Mouse (Mus musculus): ENCODE measurements around the gene Itprip. TPM values are rescaled to one million over a fixed set of nuclear protein-coding genes. Genes with fewer than 3 reads are reported as not detected.

Itprip gene
- polyA plus RNA-seq, 1 experiment from 2014 or later: 5.4 TPM

- Histone ChIP-seq H3K27ac (peak overlapping the region; percentile 81), H3K4me1 (replicated peaks; ENCODE audit: control insufficient read depth, insufficient read depth, low read length) (peaks cover 21% of the 10 kb centered on the region; the same call in 1 of the 2 replicates), H3K4me2 (replicated peaks) (peak overlapping the region; percentile 85), H3K4me3 (replicated peaks; ENCODE audit: low read length) (peak overlapping the region; percentile 66), H3K27me3 (ENCODE audit: control insufficient read depth, insufficient read depth, low read length) (no peaks in the 10 kb centered on the region), H3K36me3 (replicated peaks; ENCODE audit: control insufficient read depth, insufficient read depth) (no peaks in the 10 kb centered on the region), H3K9ac (peak overlapping the region; percentile 76), H3K9me3 (ENCODE audit: control insufficient read depth, low read length) (no peaks in the 10 kb centered on the region)
- no peak for DNase-seq (ENCODE audit: low spot score)
- peak; percentile 36; the same call in 1 of the 2 replicates for ATAC-seq (ENCODE audit: low FRiP score)
- under 1% methylated on average over 29 of the region's 29 CpGs for WGBS
Measured at GRCm38 (mm10) chr19:47918455-47919101, 521 bp downstream of the Itprip start.

- 16% methylated on average over 9 of the region's 9 CpGs for WGBS
- no peak for DNase-seq (ENCODE audit: low spot score)
- peak overlapping the region; percentile 85 for H3K4me2 ChIP-seq (replicated peaks)
- ATAC-seq (ENCODE audit: low FRiP score): no peak
- no peak overlapping the region for H3K27ac ChIP-seq
- no peaks in the 10 kb centered on the region for H3K27me3 ChIP-seq (ENCODE audit: control insufficient read depth, insufficient read depth, low read length)
- H3K4me1 ChIP-seq (replicated peaks; ENCODE audit: control insufficient read depth, insufficient read depth, low read length): peaks cover 21% of the 10 kb centered on the region; the same call in 1 of the 2 replicates
- H3K9me3 ChIP-seq (ENCODE audit: control insufficient read depth, low read length): no peaks in the 10 kb centered on the region
- H3K36me3 ChIP-seq (replicated peaks; ENCODE audit: control insufficient read depth, insufficient read depth): no peaks in the 10 kb centered on the region
- H3K9ac ChIP-seq: peak overlapping the region; percentile 76
- H3K4me3 ChIP-seq (replicated peaks; ENCODE audit: low read length): peak overlapping the region; percentile 66
Measured at GRCm38 (mm10) chr19:47918016-47918415, 1.1 kb downstream of the Itprip start.

- H3K9me3 ChIP-seq (ENCODE audit: control insufficient read depth, low read length): no peaks in the 10 kb centered on the region
Measured at GRCm38 (mm10) chr19:47917396-47917795, 1.7 kb downstream of the Itprip start.

GRCm38 (mm10) chr19:47915251-47915650 is 3.8 kb downstream of the Itprip start:
- H3K9me3 ChIP-seq (ENCODE audit: control insufficient read depth, low read length): no peaks in the 10 kb centered on the region
- ATAC-seq (ENCODE audit: low FRiP score): no peak
- WGBS: 86% methylated on average over 4 of the region's 4 CpGs
- no peak for DNase-seq (ENCODE audit: low spot score)
- no peak overlapping the region for H3K9ac ChIP-seq
- no peaks in the 10 kb centered on the region for H3K27me3 ChIP-seq (ENCODE audit: control insufficient read depth, insufficient read depth, low read length)
- no peaks in the 10 kb centered on the region for H3K36me3 ChIP-seq (replicated peaks; ENCODE audit: control insufficient read depth, insufficient read depth)
- H3K4me2 ChIP-seq (replicated peaks): no peak overlapping the region
- H3K4me3 ChIP-seq (replicated peaks; ENCODE audit: low read length): no peak overlapping the region
- H3K4me1 ChIP-seq (replicated peaks; ENCODE audit: control insufficient read depth, insufficient read depth, low read length): peaks cover 28% of the 10 kb centered on the region
- no peak overlapping the region for H3K27ac ChIP-seq

More at GRCm38 (mm10) chr19:47917396-47917795, 1.7 kb downstream of the Itprip start:
- no peaks in the 10 kb centered on the region for H3K36me3 ChIP-seq (replicated peaks; ENCODE audit: control insufficient read depth, insufficient read depth)
- DNase-seq (ENCODE audit: low spot score) (no peak), ATAC-seq (ENCODE audit: low FRiP score) (no peak)
- H3K4me2 ChIP-seq (replicated peaks): peak overlapping the region; percentile 85
- H3K4me3 ChIP-seq (replicated peaks; ENCODE audit: low read length): 0 out of 2 replicates have a peak overlapping the region, but pooled peaks have one; percentile 66
- WGBS: 13% methylated on average over 4 of the region's 4 CpGs
- peaks cover 21% of the 10 kb centered on the region; the same call in 1 of the 2 replicates for H3K4me1 ChIP-seq (replicated peaks; ENCODE audit: control insufficient read depth, insufficient read depth, low read length)
- H3K27me3 ChIP-seq (ENCODE audit: control insufficient read depth, insufficient read depth, low read length): no peaks in the 10 kb centered on the region
- H3K27ac ChIP-seq: no peak overlapping the region
- H3K9ac ChIP-seq: 0 out of 2 replicates have a peak overlapping the region, but pooled peaks have one; percentile 20

- peaks cover 37% of the 10 kb centered on the region for H3K4me1 ChIP-seq (replicated peaks; ENCODE audit: control insufficient read depth, insufficient read depth, low read length)
- no peak overlapping the region for H3K4me2 ChIP-seq (replicated peaks)
- no peak overlapping the region for H3K4me3 ChIP-seq (replicated peaks; ENCODE audit: low read length)
- H3K27ac ChIP-seq: no peak overlapping the region
- no peaks in the 10 kb centered on the region for H3K36me3 ChIP-seq (replicated peaks; ENCODE audit: control insufficient read depth, insufficient read depth)
- 94% methylated on average over 4 of the region's 4 CpGs for WGBS
- H3K9ac ChIP-seq: no peak overlapping the region
- no peak for DNase-seq (ENCODE audit: low spot score)
- no peaks in the 10 kb centered on the region for H3K9me3 ChIP-seq (ENCODE audit: control insufficient read depth, low read length)
- ATAC-seq (ENCODE audit: low FRiP score): no peak
- H3K27me3 ChIP-seq (ENCODE audit: control insufficient read depth, insufficient read depth, low read length): no peaks in the 10 kb centered on the region
Measured at GRCm38 (mm10) chr19:47914191-47914590, 4.9 kb downstream of the Itprip start.

- no peak overlapping the region for H3K27ac ChIP-seq
- no peaks in the 10 kb centered on the region for H3K36me3 ChIP-seq (replicated peaks; ENCODE audit: control insufficient read depth, insufficient read depth)
- H3K9ac ChIP-seq: no peak overlapping the region
- peaks cover 44% of the 10 kb centered on the region for H3K4me1 ChIP-seq (replicated peaks; ENCODE audit: control insufficient read depth, insufficient read depth, low read length)
- H3K4me2 ChIP-seq (replicated peaks): no peak overlapping the region
- no peak overlapping the region for H3K4me3 ChIP-seq (replicated peaks; ENCODE audit: low read length)
- DNase-seq (ENCODE audit: low spot score) (no peak), ATAC-seq (ENCODE audit: low FRiP score) (no peak)
- H3K9me3 ChIP-seq (ENCODE audit: control insufficient read depth, low read length): no peaks in the 10 kb centered on the region
- H3K27me3 ChIP-seq (ENCODE audit: control insufficient read depth, insufficient read depth, low read length): no peaks in the 10 kb centered on the region
- 92% methylated on average over 7 of the region's 7 CpGs for WGBS
Measured at GRCm38 (mm10) chr19:47913344-47913743, 5.8 kb downstream of the Itprip start.

- 88% methylated on average over 4 of the region's 4 CpGs for WGBS
- H3K9ac ChIP-seq: no peak overlapping the region
- H3K27me3 ChIP-seq (ENCODE audit: control insufficient read depth, insufficient read depth, low read length): no peaks in the 10 kb centered on the region
- peaks cover 25% of the 10 kb centered on the region for H3K4me1 ChIP-seq (replicated peaks; ENCODE audit: control insufficient read depth, insufficient read depth, low read length)
- ATAC-seq (ENCODE audit: low FRiP score) (no peak), DNase-seq (ENCODE audit: low spot score) (no peak)
- H3K9me3 ChIP-seq (ENCODE audit: control insufficient read depth, low read length): no peaks in the 10 kb centered on the region
- no peaks in the 10 kb centered on the region for H3K36me3 ChIP-seq (replicated peaks; ENCODE audit: control insufficient read depth, insufficient read depth)
- peak overlapping the region; percentile 92; the same call in 1 of the 2 replicates for H3K27ac ChIP-seq
- H3K4me3 ChIP-seq (replicated peaks; ENCODE audit: low read length): no peak overlapping the region
- no peak overlapping the region for H3K4me2 ChIP-seq (replicated peaks)
Measured at GRCm38 (mm10) chr19:47910751-47911150, 8.3 kb downstream of the Itprip start.

GRCm38 (mm10) chr19:47910117-47910618 is 8.9 kb downstream of the Itprip start:
- peak overlapping the region; percentile 92 for H3K27ac ChIP-seq
- H3K36me3 ChIP-seq (replicated peaks; ENCODE audit: control insufficient read depth, insufficient read depth): no peaks in the 10 kb centered on the region
- peak overlapping the region; percentile 69 for H3K9ac ChIP-seq
- no peak overlapping the region for H3K4me3 ChIP-seq (replicated peaks; ENCODE audit: low read length)
- peaks cover 25% of the 10 kb centered on the region for H3K4me1 ChIP-seq (replicated peaks; ENCODE audit: control insufficient read depth, insufficient read depth, low read length)
- WGBS: 40% methylated on average over 4 of the region's 4 CpGs
- no peak for DNase-seq (ENCODE audit: low spot score)
- no peaks in the 10 kb centered on the region for H3K27me3 ChIP-seq (ENCODE audit: control insufficient read depth, insufficient read depth, low read length)
- H3K9me3 ChIP-seq (ENCODE audit: control insufficient read depth, low read length): no peaks in the 10 kb centered on the region
- no peak for ATAC-seq (ENCODE audit: low FRiP score)
- peak overlapping the region; percentile 58 for H3K4me2 ChIP-seq (replicated peaks)

GRCm38 (mm10) chr19:47909387-47910116 is 9.5 kb downstream of the Itprip start:
- Histone ChIP-seq H3K9me3 (ENCODE audit: control insufficient read depth, low read length) (no peaks in the 10 kb centered on the region), H3K4me2 (replicated peaks) (peak overlapping the region; percentile 58), H3K4me3 (replicated peaks; ENCODE audit: low read length) (peak overlapping the region; percentile 24), H3K36me3 (replicated peaks; ENCODE audit: control insufficient read depth, insufficient read depth) (no peaks in the 10 kb centered on the region), H3K27ac (peak overlapping the region; percentile 92), H3K27me3 (ENCODE audit: control insufficient read depth, insufficient read depth, low read length) (no peaks in the 10 kb centered on the region), H3K4me1 (replicated peaks; ENCODE audit: control insufficient read depth, insufficient read depth, low read length) (peaks cover 25% of the 10 kb centered on the region), H3K9ac (peak overlapping the region; percentile 69)
- ATAC-seq (ENCODE audit: low FRiP score) (peak; percentile 86), DNase-seq (ENCODE audit: low spot score) (peak; percentile 68)
- WGBS: 2% methylated on average over 9 of the region's 10 CpGs
